Mouse (Mus musculus) C2C12 (cell line): ENCODE results near the gene Ripor3. TPM values are rescaled to one million over a fixed set of nuclear protein-coding genes. Genes with fewer than 3 reads are reported as not detected.

Source experiments
- H3K27me3 ChIP-seq: one replicate; pipeline ENCODE4 v1.6.1; 2011; ENCODE audit not compliant: control insufficient read depth, insufficient read depth, insufficient read length
- H3K36me3 ChIP-seq: one replicate; pipeline ENCODE4 v1.6.1; 2011; ENCODE audit not compliant: control insufficient read depth, insufficient read depth
- H3K4me3 ChIP-seq: one replicate; pipeline ENCODE4 v1.5.1; 2011; ENCODE audit warnings: mild to moderate bottlenecking, control low read depth; ENCODE audit not compliant: poor library complexity, insufficient read depth, severe bottlenecking
- H3K79me2 ChIP-seq: one replicate; pipeline ENCODE4 v1.6.1; 2011; ENCODE audit not compliant: control insufficient read depth, insufficient read depth
- H3K79me3 ChIP-seq: one replicate; pipeline ENCODE4 v1.6.1; 2011; ENCODE audit warnings: low read depth, control low read depth
- H3ac ChIP-seq: one replicate; pipeline ENCODE3; 2011; ENCODE audit warnings: low read depth; ENCODE audit not compliant: control insufficient read depth, insufficient read length
- CEBPB ChIP-seq: IDR thresholded peaks from one replicate; pipeline ENCODE4 v1.6.1; 2011; ENCODE audit warnings: low read depth, mild to moderate bottlenecking, control low read depth, moderate library complexity
- CTCF ChIP-seq: IDR thresholded peaks from one replicate; pipeline ENCODE4 v1.5.1; 2011; ENCODE audit not compliant: control insufficient read depth, insufficient read depth, insufficient read length
- FOSL1 ChIP-seq: IDR thresholded peaks from one replicate; pipeline ENCODE4 v1.8.0; 2011; ENCODE audit warnings: mild to moderate bottlenecking, low read length; ENCODE audit not compliant: poor library complexity, insufficient read depth, severe bottlenecking
- MAX ChIP-seq: IDR thresholded peaks from one replicate; pipeline ENCODE4 v1.6.1; 2011; ENCODE audit warnings: mild to moderate bottlenecking, control low read depth
- MYOD1 ChIP-seq: IDR thresholded peaks from one replicate; pipeline ENCODE4 v1.6.1; 2011; ENCODE audit warnings: low read depth; ENCODE audit not compliant: control insufficient read depth, insufficient read length
- MYOG ChIP-seq: IDR thresholded peaks from one replicate; pipeline ENCODE4 v1.6.1; 2011; ENCODE audit not compliant: control insufficient read depth, insufficient read length; ENCODE audit errors: extremely low read depth
- USF1 ChIP-seq: IDR thresholded peaks from one replicate; pipeline ENCODE4 v1.6.1; 2011; ENCODE audit warnings: low read depth, mild to moderate bottlenecking, control low read depth, moderate library complexity
- polyA plus RNA-seq: library from polyadenylated mRNA; unstranded; fragments of >200 nt; fragmentation: generic; extraction: Trizol; gene quantifications from one replicate; pipeline ENCODE4 v1.2.1, GENCODE M21; 2012; ENCODE audit warnings: missing spikeins

Ripor3 gene
- polyA plus RNA-seq, 1 experiment, result 0.04 TPM

GRCm38 (mm10) chr2:167938786-167939185, 71.6 kb downstream of the Ripor3 start:
- Histone ChIP-seq H3K4me3 (no peak overlapping the region), H3K79me2 (peaks cover 100% of the 10 kb centered on the region), H3K36me3 (peaks cover 8% of the 10 kb centered on the region), H3K27me3 (no peaks in the 10 kb centered on the region), H3ac (no peak overlapping the region), H3K79me3 (peaks cover 80% of the 10 kb centered on the region)
- no peak for TF ChIP-seq MAX
- TF ChIP-seq CTCF, result no peak
- TF ChIP-seq CEBPB, result no peak
- TF ChIP-seq FOSL1, result no peak
- TF ChIP-seq MYOG, result no peak
- no peak for TF ChIP-seq MYOD1
- TF ChIP-seq USF1, result no peak

GRCm38 (mm10) chr2:167935956-167936355, 74.5 kb downstream of the Ripor3 start:
- H3K79me2 ChIP-seq, result peaks cover 87% of the 10 kb centered on the region
- H3K27me3 ChIP-seq, result no peaks in the 10 kb centered on the region
- no peak overlapping the region for H3ac ChIP-seq
- H3K4me3 ChIP-seq, result no peak overlapping the region
- H3K79me3 ChIP-seq, result peaks cover 73% of the 10 kb centered on the region
- peaks cover 8% of the 10 kb centered on the region for H3K36me3 ChIP-seq
- no peak for TF ChIP-seq USF1
- no peak for TF ChIP-seq CTCF
- TF ChIP-seq MYOG, result no peak
- TF ChIP-seq CEBPB, result no peak
- TF ChIP-seq MAX, result no peak
- no peak for TF ChIP-seq MYOD1
- TF ChIP-seq FOSL1, result no peak

GRCm38 (mm10) chr2:167933397-167933796, 77.0 kb downstream of the Ripor3 start:
- Histone ChIP-seq H3K36me3 (no peaks in the 10 kb centered on the region), H3K79me2 (peaks cover 62% of the 10 kb centered on the region), H3K79me3 (peaks cover 55% of the 10 kb centered on the region), H3K4me3 (peak overlapping the region; percentile 93), H3K27me3 (no peaks in the 10 kb centered on the region), H3ac (peak overlapping the region; percentile 32)
- no peak for TF ChIP-seq CTCF
- no peak for TF ChIP-seq CEBPB

- Histone ChIP-seq H3K79me2 (peaks cover 55% of the 10 kb centered on the region), H3ac (peak overlapping the region; percentile 83), H3K79me3 (peaks cover 50% of the 10 kb centered on the region), H3K4me3 (peak overlapping the region; percentile 93), H3K27me3 (no peaks in the 10 kb centered on the region), H3K36me3 (no peaks in the 10 kb centered on the region)
- TF ChIP-seq MAX (no peak), MYOG (no peak), FOSL1 (no peak), CEBPB (no peak), MYOD1 (no peak), USF1 (no peak), CTCF (no peak)
Measured at GRCm38 (mm10) chr2:167932727-167933231, 77.6 kb downstream of the Ripor3 start.

- H3K27me3 ChIP-seq, result no peaks in the 10 kb centered on the region
- H3K79me3 ChIP-seq, result peaks cover 45% of the 10 kb centered on the region
- H3K4me3 ChIP-seq, result peak within 1 kb of the TSS; percentile 93
- TF ChIP-seq CEBPB (no peak), MYOG (no peak), CTCF (no peak), MYOD1 (no peak), FOSL1 (no peak), MAX (peak; percentile 71), USF1 (no peak)
- no peaks in the 10 kb centered on the region for H3K36me3 ChIP-seq
- H3K79me2 ChIP-seq, result peaks cover 49% of the 10 kb centered on the region
- peak within 1 kb of the TSS; percentile 83 for H3ac ChIP-seq
Measured at GRCm38 (mm10) chr2:167931985-167932726, 78.3 kb downstream of the Ripor3 start, which contains the start of gene Ptpn1. TSS of gene Ptpn1 (plus strand) at chr2:167932057.
